Mouse (Mus musculus): ENCODE measurements around the gene Dyrk4. TPM values are rescaled to one million over a fixed set of nuclear protein-coding genes. Genes with fewer than 3 reads are reported as not detected.

The Dyrk4 gene
- polyA plus RNA-seq (2015; fragmentation: Nextera tagmentation; extraction: Ambion mirVana), result 0.19 and 0.29 TPM in 2 replicates

GRCm38 (mm10) chr6:126921111-126921881 lies at the start of gene Dyrk4:
TSS of gene Dyrk4 (minus strand) at chr6:126921839.

DNA sequence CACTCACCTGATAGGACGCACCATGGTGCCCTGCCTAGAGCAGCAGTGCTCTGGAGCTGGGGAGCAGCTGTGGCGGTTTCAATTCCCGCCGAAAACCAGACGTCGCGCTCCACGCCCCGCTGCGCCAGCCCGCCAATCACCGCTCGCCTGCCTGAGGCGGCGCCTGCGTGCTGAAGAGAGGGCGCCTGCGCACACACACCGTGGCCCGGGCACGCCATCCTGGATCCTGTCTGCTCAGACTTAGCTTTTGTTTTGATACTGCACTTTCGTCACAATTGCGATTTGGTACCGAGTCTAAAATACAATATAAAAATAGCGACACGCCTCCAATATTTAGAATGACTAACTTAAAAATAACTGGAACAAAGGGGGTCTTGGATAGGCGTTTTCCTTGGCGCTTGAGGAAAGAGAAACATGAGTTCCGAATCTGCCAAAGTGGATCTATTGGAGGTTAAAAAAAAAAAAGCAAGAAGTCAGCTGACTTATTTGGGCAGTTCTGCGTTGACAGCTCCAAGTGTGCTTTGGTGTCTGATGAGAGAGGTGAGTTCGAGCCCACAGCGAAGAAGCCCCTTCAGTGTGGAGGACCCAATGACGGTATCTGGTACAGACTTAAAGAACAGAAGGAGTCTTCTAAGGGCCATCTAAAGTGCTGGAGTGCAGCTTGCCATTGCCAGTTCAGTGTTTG lies 18.0 kb upstream of the Dyrk4 start, which contains the start of the genes Rad51ap1 and D6Wsu163e:
Gene Rad51ap1, minus strand, starts transcription at position 101 of the 685 bp plus-strand sequence.
Gene D6Wsu163e, plus strand, starts transcription at position 476 of the 685 bp plus-strand sequence.

GRCm38 (mm10) chr6:126852881-126853280 lies 68.8 kb downstream of the Dyrk4 start, which contains the start of gene Akap3:
TSS of gene Akap3 (plus strand) at chr6:126853098.

DNA sequence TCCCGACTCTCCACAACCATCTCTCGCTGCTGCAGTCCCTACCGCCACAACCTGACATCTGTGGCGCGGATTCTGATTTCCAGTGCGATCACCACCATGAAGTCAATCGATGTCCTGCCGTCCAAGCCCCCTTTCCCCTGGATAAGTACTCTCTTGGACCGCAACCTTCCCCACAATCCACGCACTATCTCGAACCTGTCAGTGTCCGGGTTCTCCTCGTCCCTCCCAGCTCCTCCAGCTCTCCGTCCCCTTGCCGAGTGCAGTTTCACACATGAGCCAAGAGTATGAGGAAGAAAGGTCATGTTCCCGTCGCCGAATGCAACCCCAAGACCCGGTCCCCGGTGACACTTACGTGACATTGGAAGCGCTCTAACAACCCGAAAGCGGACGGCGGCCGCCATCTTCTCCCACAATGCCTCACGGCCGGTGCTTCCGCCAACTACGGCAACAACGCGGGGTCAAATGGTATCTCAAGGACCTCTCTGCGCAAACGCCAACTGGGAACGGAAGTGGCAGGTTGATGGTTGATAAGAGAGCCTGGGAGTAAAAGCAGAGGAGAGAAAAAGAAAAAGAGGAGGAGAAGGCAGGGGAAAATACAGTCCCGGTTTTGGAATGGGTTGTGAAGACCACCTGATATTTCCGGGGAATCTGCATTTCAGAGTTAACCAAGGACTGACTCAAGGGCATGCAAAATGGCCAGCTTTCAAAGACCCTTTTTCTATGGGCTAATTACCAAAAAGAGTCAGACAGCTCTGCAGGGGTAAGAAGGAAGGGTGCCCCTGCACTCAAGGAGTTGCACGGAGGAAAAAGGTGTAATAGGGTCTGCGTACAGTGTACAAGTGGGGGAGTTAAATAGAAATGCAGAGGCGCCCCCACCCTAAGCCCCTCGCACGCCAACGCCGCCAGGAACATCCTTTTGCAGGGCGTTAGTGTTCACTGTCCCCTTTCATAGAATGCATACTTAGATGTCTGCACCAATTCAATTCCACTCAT lies 72.6 kb downstream of the Dyrk4 start, which contains the start of gene Ndufa9:
Gene Ndufa9, minus strand, starts transcription at position 425 of the 993 bp plus-strand sequence.

Other genes with a start within 250 kb of the Dyrk4 start
- gene Kcna6, start 181.2 kb downstream of the Dyrk4 start, polyA plus RNA-seq (2015; fragmentation: Nextera tagmentation; extraction: Ambion mirVana), result 26.0 and 31.1 TPM in 2 replicates
- gene Ndufa9, start 72.7 kb downstream of the Dyrk4 start, polyA plus RNA-seq (2015; fragmentation: Nextera tagmentation; extraction: Ambion mirVana), result 242 and 262 TPM in 2 replicates
- gene Akap3, start 68.7 kb downstream of the Dyrk4 start, polyA plus RNA-seq (2015; fragmentation: Nextera tagmentation; extraction: Ambion mirVana), result 0.10 TPM in 1 of 2 replicates, not detected in the other
- gene Rad51ap1, start 17.7 kb upstream of the Dyrk4 start, polyA plus RNA-seq (2015; fragmentation: Nextera tagmentation; extraction: Ambion mirVana), result 6.1 and 9.2 TPM in 2 replicates
- 27.6 and 32.8 TPM in 2 replicates for gene D6Wsu163e, start 18.1 kb upstream of the Dyrk4 start, polyA plus RNA-seq (2015; fragmentation: Nextera tagmentation; extraction: Ambion mirVana)
- gene Fgf6, start 93.7 kb upstream of the Dyrk4 start, polyA plus RNA-seq (2015; fragmentation: Nextera tagmentation; extraction: Ambion mirVana), result 0.03 TPM in 1 of 2 replicates, not detected in the other
- gene Fgf23, start 151.1 kb upstream of the Dyrk4 start, polyA plus RNA-seq (2015; fragmentation: Nextera tagmentation; extraction: Ambion mirVana), result 0.40 and 0.57 TPM in 2 replicates
- 4.9 and 7.2 TPM in 2 replicates for gene Tigar, start 187.7 kb upstream of the Dyrk4 start, polyA plus RNA-seq (2015; fragmentation: Nextera tagmentation; extraction: Ambion mirVana)
- gene Ccnd2, start 230.4 kb upstream of the Dyrk4 start, polyA plus RNA-seq (2015; fragmentation: Nextera tagmentation; extraction: Ambion mirVana), result 145 and 159 TPM in 2 replicates

All from neural tube, postnatal 0 days (tissue).